ENCODE assay signal across 8 mouse cellular contexts in genomic region chr13:67305822-67306672, GRCm38 (mm10). TPM values are rescaled to one million over a fixed set of nuclear protein-coding genes. Genes with fewer than 3 reads are reported as not detected.
DNase-seq lines count a peak whose midpoint lies in the region; ATAC-seq lines count a peak whose summit lies in the region.

Gene Zfp457, minus strand, starts transcription at chr13:67306485.

- H3K9ac ChIP-seq in intestine, embryonic 14.5 days (ENCODE audit: low read length) = peak within 1 kb of the TSS; percentile 73

- peak within 1 kb of the TSS; percentile 83 for H3K4me3 ChIP-seq in intestine, embryonic 14.5 days (ENCODE audit: low read depth, low read length)

- 0 out of 2 replicates have a peak within 1 kb of the TSS, but pooled peaks have one; percentile 43 for H3K27ac ChIP-seq in intestine, embryonic 14.5 days (ENCODE audit: low read depth)

- no peaks in the 10 kb centered on the region for H3K9me3 ChIP-seq in intestine, embryonic 14.5 days (ENCODE audit: control insufficient read depth, low read length)

- WGBS in intestine, embryonic 14.5 days = 11% methylated on average over 16 of the region's 16 CpGs

- peaks cover 5% of the 10 kb centered on the region for H3K4me1 ChIP-seq in intestine, embryonic 14.5 days (replicated peaks; ENCODE audit: control insufficient read depth, insufficient read depth, low read length)

- H3K27me3 ChIP-seq in intestine, embryonic 14.5 days (replicated peaks; ENCODE audit: control insufficient read depth, insufficient read depth, low read length) = no peaks in the 10 kb centered on the region

- peak; percentile 99 for ATAC-seq in intestine, embryonic 14.5 days (replicated peaks; ENCODE audit: low FRiP score, low TSS enrichment, low read depth)

- intact Hi-C loops in left cerebral cortex, postnatal 14 days (cut with DNase I) = loop anchor here (5.0 kb wide), 1 partner anchor 179 kb away; no protein-coding TSS in a partner anchor

- H3K4me2 ChIP-seq in intestine, embryonic 14.5 days (ENCODE audit: low read length) = peak within 1 kb of the TSS; percentile 94

- peak; percentile 81 for DNase-seq in adrenal gland, adult 18-20 months (ENCODE audit: low spot score in 2 of 2)
- DNase-seq in embryo, embryonic 11 days = peak; percentile 92
- peak; percentile 80 for DNase-seq in gastrocnemius, postnatal 25 days
- peak; percentile 94 for DNase-seq in intestine, embryonic 14.5 days (ENCODE audit: low spot score)
- DNase-seq in left cerebral cortex, postnatal 14 days (ENCODE audit: low spot score in 2 of 2) = peak; percentile 92 to 98
- DNase-seq in mesoderm, embryonic 11.5 days (ENCODE audit: low read depth, low spot score) = peak; percentile 89
- DNase-seq in right cerebral cortex, postnatal 36 days (ENCODE audit: low spot score in 2 of 2) = peak; percentile 86 to 95
- peak; percentile 86 for DNase-seq in yolk sac, embryonic 10.5 days (ENCODE audit: low spot score)

- no peaks in the 10 kb centered on the region for H3K36me3 ChIP-seq in intestine, embryonic 14.5 days (ENCODE audit: control insufficient read depth, insufficient read depth, low read length)

RNA-seq across cellular contexts. Expression of gene Zfp457, which starts in this region (rescaled TPM):
- total RNA-seq in adrenal gland, adult 18-20 months (2021) = 1 to 10 TPM; 1.7 to 2.5 TPM
- 1 to 10 TPM; 3.3 to 4.3 TPM for total RNA-seq in gastrocnemius, postnatal 25 days (2021)
- 0.70 and 0.90 TPM in 2 replicates for polyA plus RNA-seq in intestine, embryonic 14.5 days (2014; fragmentation: Nextera tagmentation; extraction: Ambion mirVana)
- 1 to 10 TPM; 4.4 to 4.5 TPM for total RNA-seq in left cerebral cortex, postnatal 14 days (2021)

Comparison
In these comparisons a context has a peak if more than half of its experiments do, and no peak if none do; other contexts are left out.
1. Peak in every context shown above with its lines: DNase-seq, ATAC-seq, H3K4me3 ChIP-seq and H3K27ac ChIP-seq.
2. Peak in DNase-seq, ATAC-seq, H3K4me3 ChIP-seq, H3K27ac ChIP-seq, H3K9ac ChIP-seq and H3K4me2 ChIP-seq in intestine, embryonic 14.5 days; RNA of the gene not detected or under 1 TPM.